ENCODE assay signal across 8 mouse cellular contexts in genomic region chr15:93398699-93399540, GRCm38 (mm10). TPM values are rescaled to one million over a fixed set of nuclear protein-coding genes. Genes with fewer than 3 reads are reported as not detected.
DNase-seq lines count a peak whose midpoint lies in the region; ATAC-seq lines count a peak whose summit lies in the region.

No protein-coding gene starts in this region.

- H3K9ac ChIP-seq in heart, embryonic 13.5 days, result peak overlapping the region; percentile 97
- H3K9ac ChIP-seq in limb, embryonic 15.5 days, result peak overlapping the region; percentile 95

- H3K27me3 ChIP-seq in heart, embryonic 13.5 days (replicated peaks), result no peaks in the 10 kb centered on the region
- no peaks in the 10 kb centered on the region for H3K27me3 ChIP-seq in limb, embryonic 15.5 days

- peak overlapping the region; percentile 97 for H3K4me3 ChIP-seq in heart, embryonic 13.5 days
- H3K4me3 ChIP-seq in limb, embryonic 15.5 days, result peak overlapping the region; percentile 95

- peaks cover 19% of the 10 kb centered on the region for H3K36me3 ChIP-seq in heart, embryonic 13.5 days
- peaks cover 9% of the 10 kb centered on the region; the same call in 1 of the 2 replicates for H3K36me3 ChIP-seq in limb, embryonic 15.5 days

- no peak for ATAC-seq in heart, embryonic 13.5 days (ENCODE audit: extremely low read depth, insufficient number of reproducible peaks, low FRiP score, low TSS enrichment)
- no peak for ATAC-seq in limb, embryonic 15.5 days (ENCODE audit: insufficient number of reproducible peaks, low FRiP score, low TSS enrichment, low read depth)

- WGBS in heart, embryonic 13.5 days, result 3% methylated on average over 36 of the region's 36 CpGs
- WGBS in limb, embryonic 15.5 days, result 2% methylated on average over 36 of the region's 36 CpGs

- peak overlapping the region; percentile 80 for H3K4me2 ChIP-seq in heart, embryonic 13.5 days
- peak overlapping the region; percentile 72 for H3K4me2 ChIP-seq in limb, embryonic 15.5 days

- no peaks in the 10 kb centered on the region for H3K9me3 ChIP-seq in heart, embryonic 13.5 days
- no peaks in the 10 kb centered on the region for H3K9me3 ChIP-seq in limb, embryonic 15.5 days

- peak; percentile 14 for DNase-seq in adrenal gland, postnatal 14 days
- DNase-seq in adrenal gland, postnatal 4 days (ENCODE audit: low spot score in 2 of 2), result no peak
- DNase-seq in urinary bladder, postnatal 14 days (ENCODE audit: low spot score), result peak; percentile 4
- DNase-seq in urinary bladder, postnatal 10 days (ENCODE audit: low spot score), result no peak
- peak; percentile 43 for DNase-seq in neural tube, embryonic 10.5 days (ENCODE audit: extremely low spot score, low spot score)
- no peak for DNase-seq in ovary, postnatal 14 days (ENCODE audit: low spot score)

- peak overlapping the region; percentile 86 for H3K27ac ChIP-seq in heart, embryonic 13.5 days (replicated peaks)
- peak overlapping the region; percentile 89 for H3K27ac ChIP-seq in limb, embryonic 15.5 days

- peaks cover 37% of the 10 kb centered on the region for H3K4me1 ChIP-seq in heart, embryonic 13.5 days
- H3K4me1 ChIP-seq in limb, embryonic 15.5 days, result peaks cover 19% of the 10 kb centered on the region

RNA-seq across cellular contexts. Expression of gene Pphln1, which starts 0.8 kb away (rescaled TPM):
- total RNA-seq in adrenal gland, postnatal 14 days (2021), result 39.2 and 39.8 TPM in 2 replicates
- total RNA-seq in adrenal gland, postnatal 4 days (2021), result 10 to 100 TPM; 40.6 to 44.6 TPM
- 38.9 and 39.1 TPM in 2 replicates for polyA plus RNA-seq in heart, embryonic 13.5 days (2015; fragmentation: Nextera tagmentation; extraction: Ambion mirVana)
- polyA plus RNA-seq in limb, embryonic 15.5 days (2015; fragmentation: Nextera tagmentation; extraction: Ambion mirVana), result 41.3 and 47.4 TPM in 2 replicates

RNA-seq across cellular contexts. Expression of gene Zcrb1, which starts 0.8 kb away (rescaled TPM):
- 89.3 and 92.4 TPM in 2 replicates for total RNA-seq in adrenal gland, postnatal 14 days (2021)
- 10 to 100 TPM; 87.7 to 94.0 TPM for total RNA-seq in adrenal gland, postnatal 4 days (2021)
- polyA plus RNA-seq in heart, embryonic 13.5 days (2015; fragmentation: Nextera tagmentation; extraction: Ambion mirVana), result 112 and 117 TPM in 2 replicates
- polyA plus RNA-seq in limb, embryonic 15.5 days (2015; fragmentation: Nextera tagmentation; extraction: Ambion mirVana), result 116 and 120 TPM in 2 replicates

Comparison
In these comparisons a context has a peak if more than half of its experiments do, and no peak if none do; other contexts are left out.
1. DNase-seq: peak in adrenal gland, postnatal 14 days (single experiment), urinary bladder, postnatal 14 days (single experiment) and neural tube, embryonic 10.5 days (single experiment); none in adrenal gland, postnatal 4 days (0 of 2), urinary bladder, postnatal 10 days (single experiment) and ovary, postnatal 14 days (single experiment).